Mouse (Mus musculus) MEL (cell line): ENCODE results near the gene Gm17606. TPM values are rescaled to one million over a fixed set of nuclear protein-coding genes. Genes with fewer than 3 reads are reported as not detected.

ENCODE experiments used
- DNase-seq: peaks from one replicate; pipeline ENCODE4 v3.0.0; 2011; ENCODE audit warnings: low read depth, low spot score
- H3K27ac ChIP-seq: 2 replicates; pipeline ENCODE4 v1.5.1; 2012; ENCODE audit warnings: low read depth, mild to moderate bottlenecking, control low read depth, low read length, moderate library complexity; ENCODE audit not compliant: control insufficient read depth
- H3K27me3 ChIP-seq, 2 experiments: fragments of 150-350 bp in 1 of 2; sonication (generic) in 1 of 2; 2 replicates each; pipeline ENCODE4 v1.6.1; 2012; ENCODE audit warnings: low read length in 2 of 2, mild to moderate bottlenecking in 2 of 2, improper control_type of control experiment in 1 of 2, moderate library complexity in 1 of 2; ENCODE audit not compliant: insufficient read depth in 2 of 2, control insufficient read depth in 1 of 2
- H3K36me3 ChIP-seq, 2 experiments: 2 replicates each; pipeline ENCODE4 v1.6.1; 2012 to 2014; ENCODE audit warnings: low read length in 2 of 2, improper control_type of control experiment in 1 of 2, inconsistent platforms in 1 of 2, mild to moderate bottlenecking in 1 of 2; ENCODE audit not compliant: insufficient read depth in 2 of 2, control insufficient read depth in 1 of 2
- H3K4me1 ChIP-seq, 2 experiments: fragments of 150-350 bp in 1 of 2; sonication (generic) in 1 of 2; 2 replicates each; pipeline ENCODE4 v1.6.1; 2012; ENCODE audit warnings: low read length in 2 of 2, improper control_type of control experiment in 1 of 2, mild to moderate bottlenecking in 1 of 2; ENCODE audit not compliant: insufficient read depth in 2 of 2, control insufficient read depth in 1 of 2
- H3K4me3 ChIP-seq, 2 experiments: fragments of 150-350 bp in 1 of 2; sonication (generic) in 1 of 2; 2 replicates each; pipeline ENCODE4 v1.5.1; 2012; ENCODE audit warnings: low read depth in 2 of 2, low read length in 2 of 2, mild to moderate bottlenecking in 2 of 2, moderate library complexity in 2 of 2, control low read depth in 1 of 2, improper control_type of control experiment in 1 of 2; ENCODE audit not compliant: control insufficient read depth in 1 of 2, insufficient read depth in 1 of 2
- H3K79me2 ChIP-seq: 2 replicates; pipeline ENCODE4 v1.6.1; 2012; ENCODE audit warnings: mild to moderate bottlenecking, low read length, moderate library complexity; ENCODE audit not compliant: control insufficient read depth, poor library complexity, insufficient read depth
- H3K9ac ChIP-seq: 2 replicates; pipeline ENCODE4 v1.6.1; 2012; ENCODE audit warnings: low read depth, mild to moderate bottlenecking, control low read depth, low read length, moderate library complexity; ENCODE audit not compliant: control insufficient read depth, poor library complexity, severe bottlenecking
- H3K9me3 ChIP-seq: fragments of 150-350 bp; sonication (generic); replicated peaks from 2 replicates; pipeline ENCODE4 v1.6.1; 2012; ENCODE audit warnings: mild to moderate bottlenecking, low read length, improper control_type of control experiment, moderate library complexity; ENCODE audit not compliant: insufficient read depth
- BHLHE40 ChIP-seq: IDR thresholded peaks from 2 replicates; pipeline ENCODE4 v1.6.1; 2012; ENCODE audit warnings: low read depth, mild to moderate bottlenecking, inconsistent platforms, low read length, improper control_type of control experiment, borderline replicate concordance
- CHD1 ChIP-seq: IDR thresholded peaks from 2 replicates; pipeline ENCODE4 v1.6.1; 2012; ENCODE audit warnings: low read depth, mild to moderate bottlenecking, inconsistent platforms, low read length, improper control_type of control experiment
- CHD2 ChIP-seq: IDR thresholded peaks from 2 replicates; pipeline ENCODE4 v1.6.1; 2011; ENCODE audit warnings: low read length, improper control_type of control experiment
- E2F4 ChIP-seq: IDR thresholded peaks from 2 replicates; pipeline ENCODE4 v1.6.1; 2011; ENCODE audit warnings: low read depth, low read length, improper control_type of control experiment, borderline replicate concordance
- ETS1 ChIP-seq: IDR thresholded peaks from 2 replicates; pipeline ENCODE4 v1.6.1; 2012; ENCODE audit warnings: low read depth, mild to moderate bottlenecking, inconsistent platforms, low read length, improper control_type of control experiment, moderate library complexity
- GABPA ChIP-seq: IDR thresholded peaks from 2 replicates; pipeline ENCODE4 v1.6.1; 2012; ENCODE audit warnings: low read depth, mild to moderate bottlenecking, inconsistent platforms, low read length, improper control_type of control experiment, moderate library complexity
- GATA1 ChIP-seq: IDR thresholded peaks from 2 replicates; pipeline ENCODE4 v1.6.1; 2011; ENCODE audit warnings: low read depth, low read length, improper control_type of control experiment
- HCFC1 ChIP-seq: IDR thresholded peaks from 2 replicates; pipeline ENCODE4 v1.6.1; 2012; ENCODE audit warnings: low read depth, mild to moderate bottlenecking, inconsistent platforms, low read length, improper control_type of control experiment, moderate library complexity
- KAT2A ChIP-seq: conservative IDR thresholded peaks from 2 replicates; pipeline ENCODE4 v1.6.1; 2012; ENCODE audit warnings: low read depth, low read length, improper control_type of control experiment, inconsistent platforms
- MAX ChIP-seq: IDR thresholded peaks from 2 replicates; pipeline ENCODE4 v1.6.1; 2011; ENCODE audit warnings: low read length, improper control_type of control experiment
- MXI1 ChIP-seq: IDR thresholded peaks from 2 replicates; pipeline ENCODE4 v1.6.1; 2011; ENCODE audit warnings: mild to moderate bottlenecking, low read depth, low read length, improper control_type of control experiment
- MYB ChIP-seq: IDR thresholded peaks from 2 replicates; pipeline ENCODE4 v1.6.1; 2011; ENCODE audit warnings: mild to moderate bottlenecking, low read depth, low read length, improper control_type of control experiment
- MYC ChIP-seq: IDR thresholded peaks from 2 replicates; pipeline ENCODE4 v1.6.1; 2011; ENCODE audit warnings: low read depth, mild to moderate bottlenecking, low read length, improper control_type of control experiment, moderate library complexity
- RCOR1 ChIP-seq: IDR thresholded peaks from 2 replicates; pipeline ENCODE4 v1.6.1; 2012; ENCODE audit warnings: low read depth, mild to moderate bottlenecking, inconsistent platforms, low read length, improper control_type of control experiment
- TAL1 ChIP-seq: IDR thresholded peaks from 2 replicates; pipeline ENCODE4 v1.6.1; 2012; ENCODE audit warnings: mild to moderate bottlenecking, inconsistent platforms, low read length, moderate library complexity, mixed read lengths
- UBTF ChIP-seq: IDR thresholded peaks from 2 replicates; pipeline ENCODE4 v1.6.1; 2012; ENCODE audit warnings: low read depth, mild to moderate bottlenecking, inconsistent platforms, low read length, improper control_type of control experiment, moderate library complexity, borderline replicate concordance; ENCODE audit not compliant: insufficient read depth
- USF1 ChIP-seq: IDR thresholded peaks from 2 replicates; pipeline ENCODE4 v1.6.1; 2014; ENCODE audit warnings: low read depth, mild to moderate bottlenecking, inconsistent platforms, low read length, improper control_type of control experiment, moderate library complexity
- ZMIZ1 ChIP-seq: IDR thresholded peaks from 2 replicates; pipeline ENCODE4 v1.6.1; 2012; ENCODE audit warnings: low read depth, mild to moderate bottlenecking, inconsistent platforms, low read length, improper control_type of control experiment, moderate library complexity
- polyA plus RNA-seq, 2 experiments: library from polyadenylated mRNA; stranded (reverse) in 1 of 2; unstranded in 1 of 2; fragments of >175 nt in 1 of 2; fragments of >200 nt in 1 of 2; gene quantifications; 2 replicates each; pipeline versions ENCODE4 v1.2.1 to v1.2.4; 2012; ENCODE audit warnings: low replicate concordance in 2 of 2, low read depth in 1 of 2; ENCODE audit not compliant: insufficient read length in 2 of 2, insufficient read depth in 1 of 2, missing spikeins in 1 of 2
- total RNA-seq: library from RNA; depleted of rRNA; stranded (reverse); fragments of 300-350 nt; gene quantifications from 2 replicates; pipeline ENCODE4 v1.2.3, GENCODE M21; 2012

Gene Gm17606
- total and polyA plus RNA-seq, 3 experiments, result 0.99 TPM; not detected in 2

GRCm38 (mm10) chr14:54686522-54687143, 45.9 kb downstream of the Gm17606 start, which contains the start of gene Acin1 (continued):
- TF ChIP-seq MXI1, result peak; percentile 38; the same call in 1 of the 2 replicates
- no peak for TF ChIP-seq E2F4
- peak; percentile 41; the same call in 1 of the 2 replicates for TF ChIP-seq MYC
- no peak for TF ChIP-seq GABPA
- peak; percentile 85 for TF ChIP-seq HCFC1
- TF ChIP-seq RCOR1, result 0 out of 2 replicates have a peak, but pooled peaks have one; percentile 9
- no peak for TF ChIP-seq GATA1

GRCm38 (mm10) chr14:54687251-54687650, 46.5 kb downstream of the Gm17606 start:
- Histone ChIP-seq H3K27me3 (no peaks in the 10 kb centered on the region), H3K4me1 (peaks cover 2 to 8% of the 10 kb centered on the region in 2 experiments; a peak in 3 of 4 replicates), H3K36me3 (peaks cover 1 to 22% of the 10 kb centered on the region in 2 experiments), H3K4me3 (peak overlapping the region; percentile 79 to 98), H3K9ac (peak overlapping the region; percentile 90), H3K9me3 (no peaks in the 10 kb centered on the region), H3K79me2 (peaks cover 47% of the 10 kb centered on the region), H3K27ac (peak overlapping the region; percentile 78)
- TF ChIP-seq CHD1 (no peak), ZMIZ1 (0 out of 2 replicates have a peak, but pooled peaks have one; percentile 3), USF1 (0 out of 2 replicates have a peak, but pooled peaks have one; percentile 2)
- peak; percentile 58 for DNase-seq

- TF ChIP-seq CHD1, result no peak
- no peak for TF ChIP-seq CHD2
- TF ChIP-seq MAX, result no peak
- no peak for TF ChIP-seq MYB
- TF ChIP-seq KAT2A, result no peak
- TF ChIP-seq ETS1, result no peak
- no peak for TF ChIP-seq TAL1
- TF ChIP-seq BHLHE40, result no peak
- TF ChIP-seq UBTF, result no peak
- no peak for TF ChIP-seq RCOR1
- Histone ChIP-seq H3K27me3 (no peaks in the 10 kb centered on the region), H3K9ac (no peak overlapping the region), H3K9me3 (no peaks in the 10 kb centered on the region), H3K79me2 (no peaks in the 10 kb centered on the region), H3K27ac (no peak overlapping the region), H3K36me3 (peaks cover 0 to 2% of the 10 kb centered on the region in 2 experiments; a peak in 1 of 4 replicates), H3K4me3 (no peak overlapping the region), H3K4me1 (no peaks in the 10 kb centered on the region)
- DNase-seq, result no peak
Measured at GRCm38 (mm10) chr14:54695042-54695441, 54.3 kb downstream of the Gm17606 start.
